In the genomic region with DNA sequence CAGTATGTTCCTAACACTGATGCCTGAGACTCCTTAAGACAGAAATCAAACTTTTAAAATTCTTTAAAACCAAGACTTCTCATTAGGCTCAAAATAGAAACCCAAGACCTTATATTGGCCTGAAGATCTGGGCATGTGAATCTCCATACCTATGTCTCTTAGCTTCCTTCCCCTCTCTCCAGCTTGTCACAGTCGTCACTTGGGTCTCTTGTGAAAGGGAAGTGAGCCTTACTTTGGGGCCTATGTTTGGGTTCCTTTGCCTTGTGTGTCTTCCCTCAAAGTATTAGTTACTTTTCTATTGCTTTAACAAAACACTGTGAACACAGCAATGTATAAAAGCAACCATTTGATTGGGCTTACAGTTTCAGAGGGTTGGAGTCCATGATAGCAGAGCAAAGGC, we compare ENCODE assay signal across 39 mouse cellular contexts. TPM values are rescaled to one million over a fixed set of nuclear protein-coding genes. Genes with fewer than 3 reads are reported as not detected.
"Had no signal": no experiment of that assay in that cellular context is flagged by ENCODE, and none has a peak within 500 bp of the region (broad histone marks: within the 10 kb centered on the region; RNA-seq: fewer than 3 reads in every experiment).

No protein-coding gene starts in this region.

- H3K9ac ChIP-seq: embryonic facial prominence, embryonic 12.5 days; embryonic facial prominence, embryonic 13.5 days; embryonic facial prominence, embryonic 15.5 days; forebrain, embryonic 12.5 days; forebrain, embryonic 13.5 days; forebrain, embryonic 15.5 days; forebrain, postnatal 0 days had no signal

- H3K27ac ChIP-seq: embryonic facial prominence, embryonic 10.5 days; embryonic facial prominence, embryonic 12.5 days; embryonic facial prominence, embryonic 13.5 days; embryonic facial prominence, embryonic 15.5 days; forebrain, embryonic 10.5 days; forebrain, embryonic 12.5 days; forebrain, embryonic 13.5 days; forebrain, embryonic 15.5 days; gastrocnemius, adult 2 months; heart, adult 2 months had no signal

- H3K9me3 ChIP-seq: embryonic facial prominence, embryonic 10.5 days; embryonic facial prominence, embryonic 12.5 days; embryonic facial prominence, embryonic 13.5 days; embryonic facial prominence, embryonic 15.5 days; forebrain, embryonic 10.5 days; forebrain, embryonic 12.5 days; forebrain, embryonic 13.5 days; forebrain, embryonic 15.5 days had no signal

- ATAC-seq: forebrain, embryonic 13.5 days; forebrain, embryonic 14.5 days; forebrain, embryonic 15.5 days; forebrain, embryonic 16.5 days; forebrain, postnatal 0 days had no signal

- H3K27me3 ChIP-seq: embryonic facial prominence, embryonic 12.5 days; embryonic facial prominence, embryonic 13.5 days; embryonic facial prominence, embryonic 15.5 days; forebrain, embryonic 12.5 days; forebrain, embryonic 13.5 days; forebrain, embryonic 15.5 days had no signal

- H3K4me2 ChIP-seq: embryonic facial prominence, embryonic 12.5 days; embryonic facial prominence, embryonic 13.5 days; embryonic facial prominence, embryonic 15.5 days; forebrain, embryonic 12.5 days; forebrain, embryonic 13.5 days; forebrain, embryonic 15.5 days had no signal

- H3K4me1 ChIP-seq: embryonic facial prominence, embryonic 10.5 days; embryonic facial prominence, embryonic 12.5 days; embryonic facial prominence, embryonic 13.5 days; embryonic facial prominence, embryonic 15.5 days; forebrain, embryonic 10.5 days; forebrain, embryonic 12.5 days; forebrain, embryonic 13.5 days; forebrain, embryonic 15.5 days had no signal

- H3K36me3 ChIP-seq: embryonic facial prominence, embryonic 10.5 days; embryonic facial prominence, embryonic 12.5 days; embryonic facial prominence, embryonic 13.5 days; embryonic facial prominence, embryonic 15.5 days; forebrain, embryonic 10.5 days; forebrain, embryonic 12.5 days; forebrain, embryonic 15.5 days had no signal

- DNase-seq: cerebellum, adult 2 months; cerebellum, adult 8-10 months; cerebellum, adult 9-10 months; cerebellum, adult 9-11 months; cerebellum, postnatal 10 days; cerebellum, postnatal 14 days; cerebellum, postnatal 25 days; cerebellum, postnatal 36 days; forebrain, postnatal 0 days; gastrocnemius, adult 2 months; gastrocnemius, postnatal 10 days; gastrocnemius, postnatal 14 days; gastrocnemius, postnatal 25 days; gastrocnemius, postnatal 36 days; heart, adult 11 months; heart, adult 18-20 months; heart, adult 2 months had no signal

- H3K4me3 ChIP-seq: embryonic facial prominence, embryonic 10.5 days; embryonic facial prominence, embryonic 12.5 days; embryonic facial prominence, embryonic 13.5 days; embryonic facial prominence, embryonic 15.5 days; erythroblast, embryonic 14.5 days; forebrain, embryonic 10.5 days; forebrain, embryonic 12.5 days; forebrain, embryonic 13.5 days; forebrain, embryonic 15.5 days; gastrocnemius, adult 2 months; heart, adult 2 months had no signal

RNA-seq across cellular contexts. Expression of a gene that starts 13.0 kb away (rescaled TPM):
- total RNA-seq: common myeloid progenitor, adult 5-6 weeks; forebrain, postnatal 0 days; gastrocnemius, adult 18-20 months; gastrocnemius, adult 2 months; gastrocnemius, adult 8-10 months; gastrocnemius, postnatal 25 days; gastrocnemius, postnatal 36 days; heart, adult 18-20 months; heart, adult 2 months; heart, adult 8-10 months had no signal
- polyA plus RNA-seq: cerebellum, adult 2 months; cortical plate, adult 2 months; embryonic facial prominence, embryonic 10.5 days; embryonic facial prominence, embryonic 11.5 days; embryonic facial prominence, embryonic 12.5 days; erythroblast, embryonic 14.5 days; forebrain, embryonic 10.5 days; forebrain, embryonic 11.5 days; forebrain, embryonic 12.5 days; forebrain, embryonic 13.5 days; forebrain, embryonic 14.5 days; forebrain, embryonic 15.5 days; forebrain, embryonic 16.5 days; forebrain, postnatal 0 days; frontal cortex, adult 2 months; heart, adult 2 months had no signal

RNA-seq across cellular contexts. Expression of a gene that starts 33.6 kb away (rescaled TPM):
- total RNA-seq: common myeloid progenitor, adult 5-6 weeks; forebrain, postnatal 0 days; gastrocnemius, adult 18-20 months; gastrocnemius, adult 2 months; gastrocnemius, adult 8-10 months; gastrocnemius, postnatal 10 days; gastrocnemius, postnatal 14 days; gastrocnemius, postnatal 25 days; gastrocnemius, postnatal 36 days; gastrocnemius, postnatal 4 days; heart, adult 18-20 months; heart, adult 2 months; heart, adult 8-10 months had no signal
- polyA plus RNA-seq: cerebellum, adult 2 months; cortical plate, adult 2 months; embryonic facial prominence, embryonic 10.5 days; embryonic facial prominence, embryonic 11.5 days; embryonic facial prominence, embryonic 12.5 days; embryonic facial prominence, embryonic 13.5 days; embryonic facial prominence, embryonic 14.5 days; forebrain, embryonic 10.5 days; forebrain, embryonic 11.5 days; forebrain, embryonic 12.5 days; forebrain, embryonic 13.5 days; forebrain, embryonic 14.5 days; forebrain, embryonic 15.5 days; forebrain, embryonic 16.5 days; forebrain, postnatal 0 days; frontal cortex, adult 2 months; gonadal fat pad, adult 2 months; heart, adult 2 months had no signal
